Mouse (Mus musculus): ENCODE results near the gene Ppm1k. TPM values are rescaled to one million over a fixed set of nuclear protein-coding genes. Genes with fewer than 3 reads are reported as not detected.

Gene Ppm1k
- polyA plus RNA-seq, 1 experiment = 39.6 TPM

- Histone ChIP-seq H3K4me1 (ENCODE audit: control insufficient read depth, insufficient read depth, low read length) (peaks cover 4% of the 10 kb centered on the region), H3K4me3 (ENCODE audit: insufficient read depth, low read length) (peak overlapping the region; percentile 82), H3K27ac (ENCODE audit: insufficient read depth, low read length) (peak overlapping the region; percentile 70; the same call in 1 of the 2 replicates)
- TF ChIP-seq POLR2A (IDR thresholded peaks at IDR 0.05; ENCODE audit: extremely low read depth, insufficient read depth, low read length) (no peak), CTCF (IDR thresholded peaks at IDR 0.05; ENCODE audit: extremely low read depth, insufficient read depth, low read length) (no peak)
Observed at GRCm38 (mm10) chr6:57534231-57534610, 1.0 kb downstream of the Ppm1k start.

DNA sequence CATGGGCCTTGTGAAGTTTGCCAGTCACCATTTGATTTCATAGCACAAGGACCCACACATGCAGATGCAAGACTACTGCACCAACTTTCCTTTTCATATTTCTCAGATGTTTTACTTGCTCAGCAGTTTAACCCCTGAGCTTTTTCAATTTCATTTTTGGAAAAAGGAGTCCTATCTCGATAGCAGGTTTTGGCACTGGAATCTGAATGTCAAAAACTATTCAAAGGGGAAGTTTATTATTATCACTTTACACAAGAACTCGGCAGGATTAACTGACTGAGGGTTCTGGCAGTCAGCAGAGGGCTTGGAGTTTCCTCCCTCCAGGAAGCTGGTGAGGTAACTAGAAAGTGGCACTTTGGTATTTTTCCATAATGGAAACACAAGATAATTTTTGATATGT, 1.9 kb downstream of the Ppm1k start:
- TF ChIP-seq CTCF (IDR thresholded peaks at IDR 0.05; ENCODE audit: extremely low read depth, insufficient read depth, low read length) (no peak), POLR2A (IDR thresholded peaks at IDR 0.05; ENCODE audit: extremely low read depth, insufficient read depth, low read length) (no peak)
- H3K4me1 ChIP-seq (ENCODE audit: control insufficient read depth, insufficient read depth, low read length) = peaks cover 4% of the 10 kb centered on the region
- H3K27ac ChIP-seq (ENCODE audit: insufficient read depth, low read length) = no peak overlapping the region
- peak overlapping the region; percentile 82 for H3K4me3 ChIP-seq (ENCODE audit: insufficient read depth, low read length)

DNA sequence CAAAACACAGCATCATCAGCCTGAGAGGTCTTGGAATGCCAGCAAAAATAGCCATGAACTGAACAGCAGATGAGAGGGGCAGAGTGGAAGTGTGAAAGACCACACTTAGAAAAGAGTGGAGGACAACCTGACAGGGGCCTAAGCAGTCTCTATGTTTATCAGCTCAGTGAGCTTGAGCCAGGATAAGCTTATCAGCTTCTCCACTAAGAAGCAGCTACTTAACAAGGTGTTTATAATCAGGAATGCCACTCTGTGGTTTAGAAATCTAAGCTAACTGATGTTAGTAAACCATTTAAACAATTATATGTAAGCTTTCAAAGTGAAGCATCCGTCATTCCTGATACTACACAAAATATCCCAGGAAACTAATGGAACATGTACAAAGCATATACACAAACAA, 3.2 kb downstream of the Ppm1k start:
- TF ChIP-seq CTCF (IDR thresholded peaks at IDR 0.05; ENCODE audit: extremely low read depth, insufficient read depth, low read length) (no peak), POLR2A (IDR thresholded peaks at IDR 0.05; ENCODE audit: extremely low read depth, insufficient read depth, low read length) (no peak)
- H3K27ac ChIP-seq (ENCODE audit: insufficient read depth, low read length) = no peak overlapping the region
- H3K4me1 ChIP-seq (ENCODE audit: control insufficient read depth, insufficient read depth, low read length) = peaks cover 4% of the 10 kb centered on the region
- H3K4me3 ChIP-seq (ENCODE audit: insufficient read depth, low read length) = no peak overlapping the region

DNA sequence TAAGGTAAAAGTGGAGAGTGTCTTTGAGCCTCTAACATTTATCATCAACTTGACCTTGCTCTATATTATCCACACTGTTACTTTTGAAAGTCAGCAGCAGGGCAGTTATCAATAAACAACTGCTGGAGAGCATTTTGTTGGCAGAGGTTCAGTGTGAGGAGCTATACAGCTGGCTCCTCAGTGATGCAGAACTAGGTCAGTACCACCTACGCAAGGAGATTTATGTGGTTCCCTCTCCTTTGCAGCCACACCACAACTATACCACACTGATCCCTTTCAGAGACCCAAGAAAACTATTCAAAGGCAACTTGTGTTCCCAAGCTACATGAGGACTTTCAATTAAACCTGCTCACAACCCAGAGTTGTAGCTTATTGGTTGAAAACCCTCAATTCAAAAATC, 3.8 kb downstream of the Ppm1k start:
- H3K4me3 ChIP-seq (ENCODE audit: insufficient read depth, low read length) = no peak overlapping the region
- peaks cover 4% of the 10 kb centered on the region for H3K4me1 ChIP-seq (ENCODE audit: control insufficient read depth, insufficient read depth, low read length)
- TF ChIP-seq POLR2A (IDR thresholded peaks at IDR 0.05; ENCODE audit: extremely low read depth, insufficient read depth, low read length) (no peak), CTCF (IDR thresholded peaks at IDR 0.05; ENCODE audit: extremely low read depth, insufficient read depth, low read length) (no peak)
- H3K27ac ChIP-seq (ENCODE audit: insufficient read depth, low read length) = no peak overlapping the region

DNA sequence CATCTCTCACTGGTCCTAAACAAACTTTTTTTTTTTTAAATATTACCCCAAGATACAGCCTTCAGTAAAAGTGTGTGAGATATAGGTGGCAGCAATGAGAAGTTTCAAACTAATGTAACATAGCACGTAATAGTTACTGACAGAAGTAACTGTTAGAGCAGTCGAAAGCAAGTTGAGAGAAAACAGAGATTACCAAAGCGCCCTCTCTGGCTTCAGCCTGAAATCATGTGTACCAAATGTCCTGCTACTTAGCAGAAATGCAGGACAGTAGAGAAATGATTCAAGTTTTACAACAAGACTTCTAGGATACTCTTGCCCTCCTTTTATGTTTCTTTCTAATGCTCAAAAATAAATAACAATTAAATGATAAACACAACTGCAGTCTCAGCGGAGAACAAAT, 4.3 kb downstream of the Ppm1k start:
- H3K4me3 ChIP-seq (ENCODE audit: insufficient read depth, low read length) = no peak overlapping the region
- H3K27ac ChIP-seq (ENCODE audit: insufficient read depth, low read length) = no peak overlapping the region
- peaks cover 4% of the 10 kb centered on the region for H3K4me1 ChIP-seq (ENCODE audit: control insufficient read depth, insufficient read depth, low read length)
- no peak for TF ChIP-seq POLR2A (IDR thresholded peaks at IDR 0.05; ENCODE audit: extremely low read depth, insufficient read depth, low read length)
- no peak for TF ChIP-seq CTCF (IDR thresholded peaks at IDR 0.05; ENCODE audit: extremely low read depth, insufficient read depth, low read length)

DNA sequence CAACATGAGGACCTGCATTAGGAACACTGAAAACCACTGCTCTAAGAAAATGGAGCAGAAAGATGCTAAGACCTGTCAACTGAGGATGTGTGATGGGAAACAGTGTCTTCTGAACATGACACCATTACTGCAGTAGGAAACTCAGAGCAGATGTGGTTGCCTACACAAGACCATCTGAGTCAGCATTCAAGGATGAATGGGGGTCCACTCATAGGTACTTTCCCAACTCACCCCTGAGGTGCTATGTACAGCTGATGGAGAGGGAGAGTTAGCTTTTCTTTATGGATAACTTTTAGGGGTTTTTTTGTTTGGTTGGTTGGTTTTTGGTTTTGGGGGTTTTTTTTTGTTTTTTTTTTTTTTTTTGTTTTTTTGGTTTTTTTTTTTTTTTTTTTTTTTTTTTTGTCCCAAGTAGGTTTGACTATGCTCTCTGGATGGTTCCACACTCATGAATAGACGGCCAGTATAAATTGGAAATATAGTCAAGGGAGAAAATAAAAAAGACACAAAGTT, 5.9 kb downstream of the Ppm1k start:
- TF ChIP-seq CTCF (IDR thresholded peaks at IDR 0.05; ENCODE audit: extremely low read depth, insufficient read depth, low read length) (no peak), POLR2A (IDR thresholded peaks at IDR 0.05; ENCODE audit: extremely low read depth, insufficient read depth, low read length) (no peak)
- Histone ChIP-seq H3K4me3 (ENCODE audit: insufficient read depth, low read length) (no peak overlapping the region), H3K4me1 (ENCODE audit: control insufficient read depth, insufficient read depth, low read length) (peaks cover 7% of the 10 kb centered on the region), H3K27ac (ENCODE audit: insufficient read depth, low read length) (no peak overlapping the region)

DNA sequence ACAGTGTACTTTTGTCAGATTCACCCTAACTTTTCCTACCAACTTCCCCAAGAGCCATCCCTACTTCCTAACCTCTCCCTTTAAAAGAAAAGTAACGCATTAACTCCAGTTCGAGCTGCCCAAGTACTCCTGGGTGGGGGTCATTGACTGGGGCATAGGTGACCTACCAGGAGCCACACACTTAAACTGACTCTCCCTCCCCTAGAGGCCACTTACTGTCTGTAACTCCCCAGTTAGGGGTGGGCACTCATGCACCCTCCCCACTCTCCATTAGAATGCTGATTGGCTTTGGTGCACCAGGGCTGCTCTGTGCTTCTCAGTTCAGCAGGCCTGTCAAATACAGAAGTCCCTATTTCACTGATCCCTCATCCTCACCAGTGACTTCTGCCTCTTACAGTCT, 8.3 kb downstream of the Ppm1k start:
- H3K4me3 ChIP-seq (ENCODE audit: insufficient read depth, low read length) = no peak overlapping the region
- H3K27ac ChIP-seq (ENCODE audit: insufficient read depth, low read length) = no peak overlapping the region
- H3K4me1 ChIP-seq (ENCODE audit: control insufficient read depth, insufficient read depth, low read length) = peaks cover 4% of the 10 kb centered on the region
- no peak for TF ChIP-seq CTCF (IDR thresholded peaks at IDR 0.05; ENCODE audit: extremely low read depth, insufficient read depth, low read length)
- TF ChIP-seq POLR2A (IDR thresholded peaks at IDR 0.05; ENCODE audit: extremely low read depth, insufficient read depth, low read length) = no peak

DNA sequence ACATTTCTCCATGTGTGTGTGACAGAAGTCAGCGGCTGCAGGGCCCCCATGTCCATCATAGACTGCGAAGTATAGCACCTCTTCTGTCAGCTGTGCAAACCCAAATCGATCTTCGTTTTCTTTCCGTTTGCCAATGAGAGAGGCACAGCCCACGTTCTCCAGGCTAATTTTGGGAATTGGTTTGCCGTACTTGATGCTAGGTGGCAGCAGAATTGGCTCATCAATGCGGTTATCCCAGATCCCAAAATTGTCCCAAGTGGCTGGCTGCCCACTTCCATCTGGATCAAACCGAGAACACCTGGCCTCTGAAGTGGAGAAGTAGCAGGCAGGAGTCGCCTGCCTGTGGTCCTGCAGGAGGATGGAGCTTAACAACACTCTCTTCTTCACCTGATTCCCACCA, 10.5 kb downstream of the Ppm1k start:
- Histone ChIP-seq H3K4me1 (ENCODE audit: control insufficient read depth, insufficient read depth, low read length) (peaks cover 2% of the 10 kb centered on the region; the same call in 1 of the 2 replicates), H3K4me3 (ENCODE audit: insufficient read depth, low read length) (no peak overlapping the region), H3K27ac (ENCODE audit: insufficient read depth, low read length) (no peak overlapping the region)
- TF ChIP-seq POLR2A (IDR thresholded peaks at IDR 0.05; ENCODE audit: extremely low read depth, insufficient read depth, low read length) (no peak), CTCF (IDR thresholded peaks at IDR 0.05; ENCODE audit: extremely low read depth, insufficient read depth, low read length) (no peak)

DNA sequence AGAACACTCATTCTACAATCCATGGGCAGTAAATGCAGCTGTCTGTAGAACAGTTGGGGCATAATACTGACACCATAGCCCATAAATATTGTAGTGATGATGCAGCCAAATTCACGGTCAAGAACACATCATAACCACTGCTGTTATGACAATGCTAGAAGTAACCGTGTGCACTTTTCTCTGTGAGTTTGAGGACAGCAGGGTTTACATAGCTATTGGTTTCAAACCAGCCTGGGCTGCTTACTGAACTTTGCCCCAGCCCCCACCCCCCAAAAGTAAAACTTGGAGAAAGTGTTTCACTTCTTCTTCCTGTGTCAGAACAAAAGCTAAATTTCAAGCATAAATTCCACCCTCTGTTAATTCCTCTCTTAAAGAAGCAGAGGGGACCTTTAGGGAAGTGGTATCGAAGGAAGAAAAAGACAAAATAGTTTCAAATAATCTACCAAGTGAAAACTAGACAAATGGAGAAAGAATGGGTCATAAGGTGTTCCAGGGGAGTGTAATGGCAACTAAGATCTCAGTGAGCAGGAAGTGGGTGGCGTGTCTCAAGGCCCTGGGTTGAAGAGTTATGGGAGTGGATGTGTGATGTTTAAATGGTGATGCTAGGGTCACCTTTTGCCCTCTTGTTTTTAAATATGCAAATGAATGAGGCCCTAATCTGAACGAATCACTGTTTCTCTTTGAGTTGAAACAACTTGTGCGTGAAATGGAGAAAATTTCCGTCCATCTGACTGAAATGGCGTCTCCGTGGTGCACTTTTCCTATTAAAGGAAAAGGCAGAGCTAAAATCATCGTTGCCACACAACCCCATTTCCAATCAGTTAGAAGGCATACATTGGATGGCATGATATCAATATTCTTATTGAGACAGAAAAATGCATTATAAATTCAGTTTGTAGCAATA, 14.3 kb downstream of the Ppm1k start:
- H3K4me1 ChIP-seq (ENCODE audit: control insufficient read depth, insufficient read depth, low read length) = peaks cover 4% of the 10 kb centered on the region; the same call in 1 of the 2 replicates
- no peak overlapping the region for H3K4me3 ChIP-seq (ENCODE audit: insufficient read depth, low read length)
- TF ChIP-seq CTCF (IDR thresholded peaks at IDR 0.05; ENCODE audit: extremely low read depth, insufficient read depth, low read length) = no peak
- no peak for TF ChIP-seq POLR2A (IDR thresholded peaks at IDR 0.05; ENCODE audit: extremely low read depth, insufficient read depth, low read length)
- H3K27ac ChIP-seq (ENCODE audit: insufficient read depth, low read length) = no peak overlapping the region

DNA sequence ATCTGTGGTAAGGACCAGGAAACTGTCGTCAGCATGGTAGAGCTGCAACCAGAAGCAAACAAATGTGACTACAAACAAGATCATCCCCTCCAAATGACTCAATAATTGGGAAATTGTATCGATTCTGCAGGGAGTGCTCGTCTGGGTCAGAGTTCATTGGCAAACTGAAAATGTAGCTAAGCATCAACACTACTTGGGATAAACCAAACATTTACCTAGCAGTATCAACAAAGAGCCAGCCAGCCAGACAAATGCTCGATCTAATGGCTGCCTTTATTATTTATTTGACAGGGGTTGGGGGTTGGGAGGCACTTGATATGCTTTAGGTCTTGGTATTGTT, 21.3 kb downstream of the Ppm1k start:
- no peak overlapping the region for H3K27ac ChIP-seq (ENCODE audit: insufficient read depth, low read length)
- no peak for TF ChIP-seq POLR2A (IDR thresholded peaks at IDR 0.05; ENCODE audit: extremely low read depth, insufficient read depth, low read length)
- TF ChIP-seq CTCF (IDR thresholded peaks at IDR 0.05; ENCODE audit: extremely low read depth, insufficient read depth, low read length) = no peak
- peaks cover 3% of the 10 kb centered on the region for H3K4me1 ChIP-seq (ENCODE audit: control insufficient read depth, insufficient read depth, low read length)
- H3K4me3 ChIP-seq (ENCODE audit: insufficient read depth, low read length) = no peak overlapping the region

Measured in cortical plate, adult 2 months (tissue).